Mouse (Mus musculus): ENCODE results near the gene Zfp451.

DNA sequence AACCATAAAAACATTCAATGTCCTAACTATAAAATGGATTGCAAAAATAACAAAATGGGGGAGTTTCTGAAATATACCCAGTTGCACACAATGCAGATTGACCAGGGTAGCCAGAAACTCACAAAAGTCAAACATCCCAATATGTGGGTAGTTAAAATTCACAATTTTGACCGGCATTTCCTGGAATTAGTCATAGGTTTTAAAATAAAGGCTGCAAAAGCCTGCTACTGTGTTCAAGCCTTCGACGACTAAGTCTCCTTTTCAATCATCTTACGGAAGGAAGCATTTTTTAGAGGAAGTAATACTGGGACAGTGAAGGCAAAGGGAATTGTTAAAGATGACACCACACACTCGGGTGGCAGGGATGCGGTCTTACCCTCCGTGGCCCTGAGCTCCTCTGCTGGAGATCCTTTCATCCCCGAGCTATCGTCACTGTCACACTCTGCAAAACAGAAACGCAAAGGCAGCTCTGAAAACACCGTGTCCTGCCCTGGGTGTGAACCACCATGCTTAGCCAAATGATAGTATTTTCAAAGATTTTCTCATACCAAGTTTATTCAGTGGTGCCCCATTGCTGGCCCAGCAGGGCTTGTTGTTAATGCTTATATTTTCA is 48.8 kb downstream of the Zfp451 start:
- TF ChIP-seq CTCF (conservative IDR thresholded peaks at IDR 0.05; ENCODE audit: insufficient read depth, insufficient read length, low read depth, low read length): no peak
- no peak for TF ChIP-seq POLR2A (IDR thresholded peaks at IDR 0.05; ENCODE audit: low read depth, low read length)
